Mouse (Mus musculus) olfactory bulb, adult 2 months (tissue): Measurements from ENCODE around the gene Gdpd1. TPM values are rescaled to one million over a fixed set of nuclear protein-coding genes. Genes with fewer than 3 reads are reported as not detected.
"Not testable (repeated sequence)": the region's sequence is repeated elsewhere in the genome, so short reads cannot be mapped to it uniquely, and the experiment has no call there.

ENCODE experiments used
- H3K27ac ChIP-seq: fragments of 200-500 bp; 2 replicates; pipeline ENCODE4 v1.5.1; 2012; ENCODE audit warnings: low read depth, low read length; ENCODE audit not compliant: insufficient read depth
- H3K4me1 ChIP-seq: fragments of 200-500 bp; 2 replicates; pipeline ENCODE4 v1.6.1; 2012; ENCODE audit warnings: low read length; ENCODE audit not compliant: control insufficient read depth, insufficient read depth
- H3K4me3 ChIP-seq: fragments of 200-500 bp; 2 replicates; pipeline ENCODE4 v1.5.1; 2012; ENCODE audit warnings: mild to moderate bottlenecking, low read depth, low read length, moderate library complexity; ENCODE audit not compliant: insufficient read depth
- CTCF ChIP-seq: fragments of 200-500 bp; IDR thresholded peaks from 2 replicates; pipeline ENCODE4 v1.5.1; 2012; ENCODE audit warnings: low read depth, mild to moderate bottlenecking, low read length, moderate library complexity; ENCODE audit not compliant: insufficient read depth
- POLR2A ChIP-seq: fragments of 200-500 bp; IDR thresholded peaks from 2 replicates; pipeline ENCODE4 v1.6.1; 2012; ENCODE audit warnings: mild to moderate bottlenecking, low read depth, low read length, moderate library complexity; ENCODE audit not compliant: insufficient read depth
- WGBS: fragments of 180-500 bp; shearing (Covaris S2); methylation state at CpG from one replicate; pipeline ENCODE4 v1.1.7; 2018; 5-methylcytosine and 5-hydroxymethylcytosine counted together
- polyA plus RNA-seq: library from polyadenylated mRNA; stranded (reverse); fragments of >200 nt; gene quantifications from 2 replicates; pipeline ENCODE4 v1.2.4, GENCODE M21; 2012; ENCODE audit warnings: low replicate concordance; ENCODE audit not compliant: missing spikeins, insufficient read depth, insufficient read length

Gene Gdpd1
- polyA plus RNA-seq, 1 experiment, result not detected

GRCm38 (mm10) chr11:87036180-87036579, 37.7 kb downstream of the Gdpd1 start:
- TF ChIP-seq POLR2A (no peak), CTCF (no peak)
- Histone ChIP-seq H3K4me3 (no peak overlapping the region), H3K4me1 (peaks cover 8% of the 10 kb centered on the region), H3K27ac (no peak overlapping the region)
- WGBS, result 72% methylated on average over 4 of the region's 4 CpGs

GRCm38 (mm10) chr11:87028212-87028611, 45.6 kb downstream of the Gdpd1 start:
- TF ChIP-seq CTCF, result no peak
- TF ChIP-seq POLR2A, result no peak
- H3K27ac ChIP-seq, result no peak overlapping the region
- H3K4me3 ChIP-seq, result no peak overlapping the region
- WGBS, result 96% methylated on average over 3 of the region's 3 CpGs
- no peaks in the 10 kb centered on the region for H3K4me1 ChIP-seq

- no peak for TF ChIP-seq POLR2A
- TF ChIP-seq CTCF, result no peak
- H3K4me3 ChIP-seq, result no peak overlapping the region
- no peaks in the 10 kb centered on the region for H3K4me1 ChIP-seq
- WGBS, result 78% methylated on average over 9 of the region's 9 CpGs
- H3K27ac ChIP-seq, result no peak overlapping the region
Measured at GRCm38 (mm10) chr11:87026096-87026875, 47.6 kb downstream of the Gdpd1 start.

GRCm38 (mm10) chr11:87025351-87025750, 48.5 kb downstream of the Gdpd1 start:
- H3K4me3 ChIP-seq, result no peak overlapping the region
- no peak overlapping the region for H3K27ac ChIP-seq
- TF ChIP-seq POLR2A, result no peak
- TF ChIP-seq CTCF, result no peak
- H3K4me1 ChIP-seq, result no peaks in the 10 kb centered on the region
- 63% methylated on average over 3 of the region's 3 CpGs for WGBS

GRCm38 (mm10) chr11:87023240-87023639, 50.6 kb downstream of the Gdpd1 start:
- not testable (repeated sequence) for H3K4me1 ChIP-seq, H3K27ac ChIP-seq, H3K4me3 ChIP-seq
- 76% methylated on average over 8 of the region's 8 CpGs for WGBS

GRCm38 (mm10) chr11:87022765-87023164, 51.1 kb downstream of the Gdpd1 start:
- Histone ChIP-seq H3K27ac (no peak overlapping the region), H3K4me3 (no peak overlapping the region), H3K4me1 (no peaks in the 10 kb centered on the region)
- TF ChIP-seq CTCF (no peak), POLR2A (no peak)
- 79% methylated on average over 4 of the region's 4 CpGs for WGBS

GRCm38 (mm10) chr11:87021551-87021950, 52.3 kb downstream of the Gdpd1 start:
- Histone ChIP-seq H3K4me1 (no peaks in the 10 kb centered on the region), H3K27ac (no peak overlapping the region), H3K4me3 (no peak overlapping the region)
- no peak for TF ChIP-seq CTCF
- TF ChIP-seq POLR2A, result no peak

- Histone ChIP-seq H3K27ac (no peak overlapping the region), H3K4me3 (no peak overlapping the region), H3K4me1 (no peaks in the 10 kb centered on the region)
- TF ChIP-seq CTCF (no peak), POLR2A (no peak)
- 84% methylated on average over 5 of the region's 5 CpGs for WGBS
Measured at GRCm38 (mm10) chr11:87020449-87020848, 53.4 kb downstream of the Gdpd1 start.

GRCm38 (mm10) chr11:87019431-87019830, 54.4 kb downstream of the Gdpd1 start:
- TF ChIP-seq POLR2A, result no peak
- no peak for TF ChIP-seq CTCF
- Histone ChIP-seq H3K4me1 (no peaks in the 10 kb centered on the region), H3K27ac (no peak overlapping the region), H3K4me3 (no peak overlapping the region)
- 90% methylated on average over 8 of the region's 8 CpGs for whole genome bisulfite sequencing

- 78% methylated on average over 4 of the region's 4 CpGs for WGBS
Measured at GRCm38 (mm10) chr11:87018081-87018480, 55.8 kb downstream of the Gdpd1 start.

More at GRCm38 (mm10) chr11:87018081-87018480, 55.8 kb downstream of the Gdpd1 start:
- Histone ChIP-seq H3K4me3 (no peak overlapping the region), H3K4me1 (no peaks in the 10 kb centered on the region), H3K27ac (no peak overlapping the region)
- TF ChIP-seq POLR2A, result no peak
- TF ChIP-seq CTCF, result no peak
